Mouse (Mus musculus): ENCODE data around the gene Cit. TPM values are rescaled to one million over a fixed set of nuclear protein-coding genes. Genes with fewer than 3 reads are reported as not detected.
"Not testable (repeated sequence)": the region's sequence is repeated elsewhere in the genome, so short reads cannot be mapped to it uniquely, and the experiment has no call there.

The Cit gene
- 1 to 10 TPM; 4.2 to 8.0 TPM for total RNA-seq (2021)
- long read RNA-seq, experiment 1, partial matches to known transcripts: 2 of 2 reads
- long read RNA-seq, experiment 1, other reads (novel, unspliced or antisense): 0 of 2 reads
- long read RNA-seq, experiment 2: 0 reads

DNA sequence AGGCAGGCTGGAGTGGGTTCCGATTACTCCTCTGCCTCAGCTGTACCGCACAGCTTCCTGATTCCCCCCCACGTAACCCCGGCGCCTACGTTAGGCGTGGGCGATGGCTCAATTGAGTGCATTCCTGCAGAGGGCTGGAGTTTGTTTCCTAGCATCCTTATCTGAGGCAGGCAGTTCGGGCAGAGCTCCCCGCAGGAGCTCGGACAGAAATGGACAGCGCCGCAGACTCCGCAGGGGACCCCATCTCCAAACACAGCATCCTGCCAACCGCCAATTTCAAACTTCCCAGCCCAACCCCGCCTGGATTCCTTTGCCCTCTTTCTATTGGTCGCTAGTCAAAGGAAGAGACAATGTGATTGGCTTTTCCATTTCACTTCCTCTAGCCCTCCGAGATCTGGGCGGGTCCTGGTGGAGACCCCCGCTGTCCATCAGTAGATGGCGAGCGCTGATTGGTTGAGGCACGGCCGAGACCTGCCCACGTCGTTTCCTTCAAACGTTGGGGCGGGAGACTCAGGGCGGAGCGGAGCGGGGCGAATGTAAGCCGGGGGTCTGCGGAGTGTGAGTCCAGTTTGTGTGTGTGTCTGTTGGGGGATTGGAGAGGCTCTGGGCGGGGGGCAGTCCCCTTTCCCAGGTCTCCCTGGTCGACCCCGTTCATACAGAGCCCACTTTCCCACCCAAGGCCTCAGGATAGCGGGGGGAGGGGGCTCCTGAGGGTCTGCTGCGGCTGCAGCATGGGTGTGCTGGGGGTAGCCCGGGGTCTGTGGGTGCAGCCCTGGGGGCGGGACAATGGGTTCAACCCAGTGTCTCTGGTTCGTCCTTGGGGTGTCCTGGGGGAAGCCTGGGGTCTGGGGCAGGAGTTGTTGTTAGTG lies at the start of gene Cit:
Gene Cit (plus strand): TSS at position 513 of the 869 bp plus-strand sequence.
- DNase-seq: peak; percentile 88 to 91

- DNase-seq: peak; percentile 31 to 37
These were observed 45.8 kb upstream of the Cit start for GRCm38 (mm10) chr5:115799016-115799894.

DNA sequence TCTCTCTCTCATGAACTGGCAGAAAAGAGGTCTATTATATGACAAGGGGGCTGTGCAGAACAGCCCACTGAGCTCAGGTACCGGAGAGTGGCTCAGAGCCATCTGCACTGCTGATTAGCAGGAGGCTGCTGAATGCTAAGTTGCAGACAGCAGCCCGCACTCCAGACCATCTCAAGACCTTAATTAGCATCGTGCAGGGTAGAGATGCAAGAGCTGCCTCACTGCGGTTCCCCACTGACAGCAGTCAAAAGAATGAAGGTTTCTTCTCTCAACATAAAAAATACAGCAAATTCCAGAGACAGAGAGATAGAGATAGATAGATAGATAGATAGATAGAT lies 45.2 kb upstream of the Cit start:
- DNase-seq: no peak

- DNase-seq: no peak
These were observed 32.8 kb upstream of the Cit start for GRCm38 (mm10) chr5:115812262-115812661.

GRCm38 (mm10) chr5:115817022-115817421 lies 28.1 kb upstream of the Cit start:
- no peak for DNase-seq

- not testable (repeated sequence) for DNase-seq
These were observed 27.4 kb upstream of the Cit start for GRCm38 (mm10) chr5:115817655-115818054.

DNA sequence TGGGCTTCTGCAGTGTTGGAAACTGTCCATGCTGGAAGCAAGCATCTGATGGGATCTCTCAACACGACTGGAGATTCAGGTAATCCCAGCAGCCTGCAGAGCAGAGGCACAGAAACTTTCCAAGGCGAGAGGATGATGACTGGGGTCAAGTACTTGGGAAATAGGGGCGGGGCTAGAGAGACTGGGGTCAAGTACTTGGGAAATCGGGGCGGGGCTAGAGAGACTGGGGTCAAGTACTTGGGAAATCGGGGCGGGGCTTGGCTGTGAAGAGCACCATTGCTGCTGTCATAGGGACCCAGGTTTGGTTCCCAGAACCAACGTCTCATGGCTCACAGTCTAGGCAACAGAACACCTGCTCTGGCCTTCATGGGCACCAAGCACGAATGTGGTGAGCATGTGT lies 25.1 kb upstream of the Cit start:
- no peak for DNase-seq

DNA sequence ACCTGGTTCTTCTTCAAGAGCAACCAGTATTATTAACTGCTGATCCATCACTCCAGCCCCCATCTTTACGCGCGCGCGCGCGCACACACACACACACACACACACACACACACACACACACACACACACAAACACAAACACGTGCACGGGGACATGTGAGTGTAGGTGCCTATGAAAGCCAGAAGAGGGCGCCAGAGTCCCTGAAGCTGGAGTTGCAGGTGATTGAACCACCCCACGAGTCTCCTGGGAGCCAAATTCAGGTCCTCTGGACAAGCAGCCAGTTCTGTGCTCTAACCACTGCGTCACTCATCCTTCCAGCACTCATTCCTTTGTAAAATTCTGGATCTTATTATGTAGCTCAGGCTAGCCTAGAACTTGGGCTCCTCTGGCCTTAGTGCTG lies 23.9 kb upstream of the Cit start:
- DNase-seq: no peak

DNA sequence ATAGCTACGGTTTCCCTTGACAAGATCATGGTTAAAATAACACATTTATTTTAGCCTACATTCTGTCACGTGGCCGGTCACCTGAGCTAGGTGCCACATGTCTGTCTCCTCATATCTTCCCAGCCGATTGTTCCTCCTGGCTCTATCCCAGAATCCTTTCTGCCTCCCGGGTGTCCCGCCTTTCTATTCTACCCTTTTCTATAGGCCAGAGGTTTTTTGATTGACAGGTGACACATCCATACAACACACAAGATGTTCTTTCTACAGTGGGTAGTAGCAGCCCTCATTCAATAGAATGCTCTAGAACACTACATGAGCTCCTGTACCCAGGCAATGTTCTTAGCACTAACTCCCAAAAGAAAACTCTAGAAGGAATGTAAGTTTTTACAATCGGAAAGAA lies 23.2 kb upstream of the Cit start:
- no peak for DNase-seq

GRCm38 (mm10) chr5:115832754-115833153 lies 12.3 kb upstream of the Cit start:
- DNase-seq: no peak

GRCm38 (mm10) chr5:115833806-115834205 lies 11.3 kb upstream of the Cit start:
- DNase-seq: not testable (repeated sequence)

GRCm38 (mm10) chr5:115835291-115835690 lies 9.8 kb upstream of the Cit start:
- DNase-seq: peak in 1 of 2 experiments; percentile 19

DNA sequence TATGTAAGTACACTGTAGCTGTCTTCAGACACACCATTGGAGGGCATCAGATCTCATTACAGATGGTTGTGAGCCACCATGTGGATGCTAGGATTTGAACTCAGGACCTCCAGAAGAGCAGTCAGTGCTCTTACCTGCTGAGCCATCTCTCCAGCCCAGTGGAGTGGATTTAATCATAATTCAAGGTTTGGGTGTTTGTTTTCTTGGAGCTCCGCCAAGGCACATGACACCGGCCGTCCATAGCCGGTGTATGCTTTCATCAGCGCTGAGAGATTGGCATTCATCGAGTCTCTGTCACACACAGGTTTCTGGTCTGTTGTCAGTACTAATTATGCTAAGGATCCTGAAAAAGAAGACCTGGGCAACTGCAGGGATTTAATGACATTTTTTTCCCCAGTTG lies 7.0 kb upstream of the Cit start:
- peak; percentile 15 to 19 for DNase-seq

- DNase-seq: no peak
These were observed 4.6 kb upstream of the Cit start for GRCm38 (mm10) chr5:115840453-115840852.

- no peak for DNase-seq
These were observed 3.9 kb upstream of the Cit start for GRCm38 (mm10) chr5:115840946-115841775.

DNA sequence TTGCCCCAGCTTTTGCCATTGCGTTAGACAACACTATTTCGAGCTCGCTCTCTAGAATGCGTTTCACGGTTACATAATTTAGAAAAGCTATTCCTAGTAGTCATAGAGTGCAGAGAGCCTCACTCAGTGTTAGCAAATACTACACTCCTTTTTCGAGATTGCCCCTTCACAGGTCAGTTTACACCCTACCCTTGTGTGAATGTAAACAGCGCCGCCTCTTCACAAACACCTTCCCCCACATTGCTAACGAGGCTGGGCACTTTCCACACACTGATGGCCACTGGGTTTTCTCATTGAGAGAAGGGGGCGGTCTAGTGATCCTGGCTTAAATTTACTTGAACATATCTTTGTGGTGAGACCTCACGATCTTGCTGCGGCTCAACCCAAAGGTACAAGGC lies 711 bp upstream of the Cit start:
- no peak for DNase-seq

DNA sequence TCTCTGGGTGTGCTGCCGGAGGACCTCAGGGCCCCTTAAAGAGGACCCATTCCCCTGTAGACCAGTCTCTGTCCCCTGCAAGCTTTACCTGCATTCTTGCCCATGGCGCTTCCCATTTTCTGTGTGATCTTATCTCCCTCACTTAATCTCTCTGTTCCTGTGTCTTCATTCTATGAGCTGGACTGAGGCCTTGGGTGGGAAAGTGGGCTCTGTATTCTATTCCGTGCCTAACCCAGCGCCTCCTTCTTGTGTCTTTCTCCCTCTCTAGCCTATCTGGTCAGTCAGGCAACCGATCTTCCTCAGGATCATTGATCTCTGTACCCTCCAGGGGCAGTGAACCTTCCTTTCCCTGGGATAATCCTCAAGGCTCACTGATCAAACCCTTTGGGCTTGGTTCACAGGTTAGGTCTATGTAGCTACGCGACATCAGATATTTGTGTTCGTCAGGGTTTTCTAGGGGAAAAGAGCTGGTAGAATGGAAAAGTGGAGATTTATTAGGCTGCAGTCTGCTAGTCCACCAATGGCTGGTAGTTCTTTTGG lies 627 bp downstream of the Cit start:
- DNase-seq: no peak

GRCm38 (mm10) chr5:115847166-115847565 lies 2.1 kb downstream of the Cit start:
- no peak for DNase-seq

- no peak for DNase-seq
These were observed 3.4 kb downstream of the Cit start for GRCm38 (mm10) chr5:115848463-115848862.

- DNase-seq: no peak
These were observed 4.3 kb downstream of the Cit start for GRCm38 (mm10) chr5:115849263-115849829.

All from adrenal gland, postnatal 36 days (tissue).